Mouse (Mus musculus) lung, embryonic 14.5 days (tissue): ENCODE results near the gene Hmcn2. TPM values are rescaled to one million over a fixed set of nuclear protein-coding genes. Genes with fewer than 3 reads are reported as not detected.

Source experiments
- ATAC-seq: fragments of 200-750 bp; cut with Nextera tagmentation; 2 replicates; pipeline ENCODE4 v1.8.0; 2017; ENCODE audit warnings: mild to moderate bottlenecking, moderate TSS enrichment, moderate library complexity; ENCODE audit not compliant: insufficient read depth
- DNase-seq: peaks from one replicate; pipeline ENCODE4 v3.0.0-alpha.2; 2015
- H3K27ac ChIP-seq: fragments of 300-500 bp; sonication (generic); 2 replicates; pipeline ENCODE4 v1.5.1; 2014; ENCODE audit warnings: low read depth, mild to moderate bottlenecking, moderate library complexity
- H3K27me3 ChIP-seq: fragments of 300-500 bp; sonication (generic); 2 replicates; pipeline ENCODE4 v1.6.1; 2014; ENCODE audit warnings: low read length, control low read depth; ENCODE audit not compliant: insufficient read depth
- H3K36me3 ChIP-seq: fragments of 300-500 bp; sonication (generic); 2 replicates; pipeline ENCODE4 v1.6.1; 2014; ENCODE audit warnings: control low read depth; ENCODE audit not compliant: insufficient read depth
- H3K4me1 ChIP-seq: fragments of 300-500 bp; sonication (generic); 2 replicates; pipeline ENCODE4 v1.6.1; 2014; ENCODE audit warnings: antibody characterized with exemption, control low read depth; ENCODE audit not compliant: insufficient read depth
- H3K4me2 ChIP-seq: fragments of 300-500 bp; sonication (generic); 2 replicates; pipeline ENCODE4 v1.6.1; 2014; ENCODE audit warnings: mild to moderate bottlenecking
- H3K4me3 ChIP-seq: fragments of 300-500 bp; sonication (generic); 2 replicates; pipeline ENCODE4 v1.5.1; 2014; ENCODE audit warnings: low read depth, low read length
- H3K9ac ChIP-seq: fragments of 300-500 bp; sonication (generic); 2 replicates; pipeline ENCODE4 v1.6.1; 2014
- H3K9me3 ChIP-seq: fragments of 300-500 bp; sonication (generic); 2 replicates; pipeline ENCODE4 v1.6.1; 2016; ENCODE audit warnings: low read depth, low read length, control low read depth
- CTCF ChIP-seq: IDR thresholded peaks from 2 replicates; pipeline ENCODE4 v1.5.1; 2016; ENCODE audit warnings: antibody characterized with exemption, low read depth
- WGBS: fragments of 180-500 bp; shearing (Covaris S2); extraction: QIAGEN DNeasy Blood & Tissue Kit; methylation state at CpG from one replicate; pipeline ENCODE4 v1.1.7; 2014; 5-methylcytosine and 5-hydroxymethylcytosine counted together
- polyA plus RNA-seq: library from polyadenylated mRNA; unstranded; fragments of >200 nt; fragmentation: Nextera tagmentation; extraction: Ambion mirVana; gene quantifications from 2 replicates; pipeline ENCODE4 v1.2.1, GENCODE M21; 2014

Hmcn2 gene
- polyA plus RNA-seq, 1 experiment from 2014 or later, result 1.3 TPM

DNA sequence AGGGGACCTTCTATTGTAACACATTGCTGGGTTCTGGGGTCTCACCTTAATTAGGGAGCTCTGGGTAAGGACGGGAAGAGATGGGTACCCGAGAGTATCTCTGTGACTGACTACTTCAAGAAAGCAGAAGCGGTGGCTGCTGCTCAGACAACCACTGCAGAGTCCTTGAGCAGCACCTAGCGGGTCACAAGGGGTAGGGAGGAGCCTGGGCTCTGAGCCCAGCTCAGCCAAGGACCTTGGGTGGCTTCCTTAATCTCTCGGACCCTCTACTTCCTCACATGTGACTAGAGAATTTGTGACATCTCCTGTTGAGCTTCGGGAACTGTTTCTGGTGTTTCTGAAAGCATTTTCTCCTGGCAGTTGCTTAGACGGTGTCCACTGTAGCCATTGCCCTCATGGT is 45.1 kb downstream of the Hmcn2 start:
- H3K27ac ChIP-seq, result no peak overlapping the region
- H3K9ac ChIP-seq, result no peak overlapping the region
- ATAC-seq, result no peak
- H3K4me2 ChIP-seq, result no peak overlapping the region
- TF ChIP-seq CTCF, result no peak
- H3K4me3 ChIP-seq, result no peak overlapping the region
- WGBS, result 61% methylated on average over 7 of the region's 7 CpGs
- 0 out of 2 replicates have a peak, but pooled peaks cover 8% of the 10 kb centered on the region for H3K27me3 ChIP-seq
- H3K9me3 ChIP-seq, result no peaks in the 10 kb centered on the region
- DNase-seq, result no peak
- no peaks in the 10 kb centered on the region for H3K36me3 ChIP-seq
- no peaks in the 10 kb centered on the region for H3K4me1 ChIP-seq

- Histone ChIP-seq H3K4me2 (no peak overlapping the region), H3K36me3 (no peaks in the 10 kb centered on the region), H3K9me3 (no peaks in the 10 kb centered on the region), H3K4me1 (no peaks in the 10 kb centered on the region), H3K27me3 (no peaks in the 10 kb centered on the region), H3K4me3 (no peak overlapping the region), H3K27ac (no peak overlapping the region), H3K9ac (no peak overlapping the region)
- DNase-seq (peak; percentile 58), ATAC-seq (no peak)
- WGBS, result 51% methylated on average over 7 of the region's 7 CpGs
- no peak for TF ChIP-seq CTCF
Observed at GRCm38 (mm10) chr2:31367186-31367585, 53.0 kb downstream of the Hmcn2 start.

DNA sequence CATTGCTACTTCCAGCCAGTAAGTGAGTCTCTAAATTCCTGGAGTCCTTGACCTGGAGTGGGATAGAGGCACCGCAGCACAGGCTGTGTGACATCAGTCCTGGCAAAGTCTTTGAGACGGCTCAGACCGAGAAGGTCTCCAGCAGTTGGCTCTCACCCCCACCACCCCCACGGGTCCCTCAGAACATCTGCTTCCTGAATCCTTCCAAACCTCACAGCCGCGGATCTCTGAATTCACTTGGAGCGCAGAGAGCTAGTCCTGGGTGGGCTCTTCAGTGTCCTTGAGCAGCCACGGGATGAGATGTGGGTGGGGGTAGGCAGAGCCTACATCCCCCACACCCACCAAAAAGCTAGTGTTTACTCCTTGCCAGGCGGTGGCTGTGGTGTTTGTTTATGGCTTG is 57.2 kb downstream of the Hmcn2 start:
- Histone ChIP-seq H3K9ac (no peak overlapping the region), H3K9me3 (no peaks in the 10 kb centered on the region), H3K4me3 (no peak overlapping the region), H3K4me1 (no peaks in the 10 kb centered on the region), H3K27ac (no peak overlapping the region), H3K36me3 (no peaks in the 10 kb centered on the region), H3K4me2 (no peak overlapping the region), H3K27me3 (no peaks in the 10 kb centered on the region)
- ATAC-seq, result no peak
- TF ChIP-seq CTCF, result no peak
- WGBS, result 70% methylated on average over 9 of the region's 9 CpGs
- DNase-seq, result no peak

DNA sequence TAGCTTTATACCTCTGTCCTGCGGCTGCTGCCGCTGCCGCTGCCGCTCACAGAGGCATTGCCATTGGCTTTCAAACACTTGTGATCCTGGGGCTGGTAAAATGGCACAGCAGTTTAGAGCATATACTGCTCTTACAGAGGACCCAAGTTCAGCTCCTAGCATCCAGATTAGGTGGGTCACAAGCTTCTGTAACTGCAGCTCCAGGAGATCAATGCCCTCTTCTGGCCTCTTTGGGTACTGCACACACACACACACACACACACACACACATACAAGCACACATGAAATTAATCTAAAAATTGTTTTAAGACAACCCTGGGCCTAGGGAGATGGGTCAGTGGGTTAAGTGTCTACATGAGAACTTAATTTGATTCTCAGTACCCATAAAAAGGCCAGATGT is 58.0 kb downstream of the Hmcn2 start:
- Histone ChIP-seq H3K9ac (no peak overlapping the region), H3K4me2 (no peak overlapping the region), H3K36me3 (no peaks in the 10 kb centered on the region), H3K4me3 (no peak overlapping the region), H3K27me3 (no peaks in the 10 kb centered on the region), H3K4me1 (no peaks in the 10 kb centered on the region), H3K27ac (no peak overlapping the region), H3K9me3 (no peaks in the 10 kb centered on the region)
- ATAC-seq (no peak), DNase-seq (no peak)
- over 99% methylated on average over 4 of the region's 4 CpGs for WGBS
- TF ChIP-seq CTCF, result no peak

GRCm38 (mm10) chr2:31374415-31374814 is 60.2 kb downstream of the Hmcn2 start:
- Histone ChIP-seq H3K4me3 (no peak overlapping the region), H3K36me3 (no peaks in the 10 kb centered on the region), H3K4me1 (no peaks in the 10 kb centered on the region), H3K27me3 (no peaks in the 10 kb centered on the region), H3K27ac (no peak overlapping the region), H3K4me2 (no peak overlapping the region), H3K9ac (no peak overlapping the region), H3K9me3 (no peaks in the 10 kb centered on the region)
- ATAC-seq (no peak), DNase-seq (peak; percentile 31)
- WGBS, result 46% methylated on average over 1 of the region's 1 CpGs
- TF ChIP-seq CTCF, result no peak

DNA sequence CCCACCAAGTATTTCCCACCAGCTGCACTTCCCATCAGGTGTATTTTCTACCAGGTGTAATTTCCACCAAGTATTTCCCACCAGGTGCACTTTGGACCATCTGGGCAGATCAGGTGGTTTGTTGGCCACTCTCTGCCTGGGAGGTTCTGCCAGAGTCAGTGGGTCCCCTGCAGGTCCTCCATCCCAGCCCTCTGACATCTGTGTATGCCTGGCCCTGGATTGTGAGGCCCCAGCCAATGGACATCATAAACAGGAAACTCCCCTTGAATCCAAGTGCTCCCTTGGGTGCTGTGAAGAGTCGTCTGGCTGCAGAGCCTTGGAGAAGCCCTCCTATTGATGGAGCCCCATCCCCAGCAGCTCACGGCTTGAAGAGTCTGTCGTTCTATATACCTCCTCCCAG is 61.8 kb downstream of the Hmcn2 start:
- ATAC-seq (no peak), DNase-seq (no peak)
- 45% methylated on average over 3 of the region's 3 CpGs for WGBS
- Histone ChIP-seq H3K9me3 (no peaks in the 10 kb centered on the region), H3K27me3 (no peaks in the 10 kb centered on the region), H3K4me1 (no peaks in the 10 kb centered on the region), H3K4me2 (no peak overlapping the region), H3K4me3 (no peak overlapping the region), H3K36me3 (no peaks in the 10 kb centered on the region), H3K9ac (no peak overlapping the region), H3K27ac (no peak overlapping the region)
- TF ChIP-seq CTCF, result no peak

DNA sequence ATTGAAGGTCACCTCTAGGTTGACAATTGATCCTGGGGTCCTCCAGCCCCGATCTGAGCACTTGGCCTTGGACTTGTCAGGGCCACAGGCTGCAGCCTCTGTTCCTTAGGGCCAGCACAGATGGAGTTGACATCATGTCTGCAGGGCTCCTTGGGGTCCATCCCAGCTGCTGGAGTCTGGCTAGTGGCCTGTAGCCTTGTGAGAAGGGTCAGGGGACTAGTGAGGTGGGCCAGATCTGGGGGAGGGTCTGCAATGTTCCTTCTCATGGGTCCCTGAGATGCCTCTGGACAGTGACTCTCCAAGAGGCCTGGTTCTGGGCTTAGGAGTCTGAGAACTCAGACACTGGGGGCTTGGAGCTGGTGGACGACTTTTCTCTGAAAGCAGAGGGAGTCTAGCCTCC is 63.3 kb downstream of the Hmcn2 start:
- no peaks in the 10 kb centered on the region for H3K4me1 ChIP-seq
- 66% methylated on average over 2 of the region's 2 CpGs for WGBS
- ATAC-seq (no peak), DNase-seq (no peak)
- no peaks in the 10 kb centered on the region for H3K36me3 ChIP-seq
- TF ChIP-seq CTCF, result no peak
- no peak overlapping the region for H3K4me3 ChIP-seq
- H3K27ac ChIP-seq, result no peak overlapping the region
- H3K4me2 ChIP-seq, result no peak overlapping the region
- H3K27me3 ChIP-seq, result no peaks in the 10 kb centered on the region
- no peaks in the 10 kb centered on the region for H3K9me3 ChIP-seq
- H3K9ac ChIP-seq, result no peak overlapping the region

GRCm38 (mm10) chr2:31381292-31381846 is 67.2 kb downstream of the Hmcn2 start:
- peak; percentile 31; the same call in 1 of the 2 replicates for ATAC-seq
- H3K9ac ChIP-seq, result no peak overlapping the region
- H3K27me3 ChIP-seq, result no peaks in the 10 kb centered on the region
- peak; percentile 92 for TF ChIP-seq CTCF
- 43% methylated on average over 4 of the region's 4 CpGs for WGBS
- no peaks in the 10 kb centered on the region for H3K36me3 ChIP-seq
- H3K4me2 ChIP-seq, result no peak overlapping the region
- H3K4me3 ChIP-seq, result no peak overlapping the region
- no peak overlapping the region for H3K27ac ChIP-seq
- DNase-seq, result peak; percentile 71
- no peaks in the 10 kb centered on the region for H3K9me3 ChIP-seq
- no peaks in the 10 kb centered on the region for H3K4me1 ChIP-seq
